Mouse (Mus musculus) megakaryocyte, embryonic 14.5 days (primary cell): ENCODE results near the gene Reg3a. TPM values are rescaled to one million over a fixed set of nuclear protein-coding genes. Genes with fewer than 3 reads are reported as not detected.

Source experiments
- H3K27me3 ChIP-seq: replicated peaks from 2 replicates; pipeline ENCODE3; 2012; ENCODE audit warnings: inconsistent platforms
- H3K36me3 ChIP-seq: replicated peaks from 2 replicates; pipeline ENCODE3; 2012; ENCODE audit warnings: low read length, inconsistent platforms, mixed read lengths
- H3K4me1 ChIP-seq: 2 replicates; pipeline ENCODE4 v1.6.1; 2012; ENCODE audit warnings: inconsistent platforms
- H3K4me3 ChIP-seq: replicated peaks from 2 replicates; pipeline ENCODE3; 2012; ENCODE audit warnings: moderate library complexity, mild to moderate bottlenecking, inconsistent platforms
- H3K9me3 ChIP-seq: 2 replicates; pipeline ENCODE4 v1.6.1; 2012; ENCODE audit warnings: inconsistent platforms
- FLI1 ChIP-seq: IDR thresholded peaks from 2 replicates; pipeline ENCODE4 v1.6.1; 2012; ENCODE audit warnings: low read length, inconsistent platforms, mixed read lengths
- GATA1 ChIP-seq: IDR thresholded peaks from 3 replicates; pipeline ENCODE4 v1.6.1; 2012; ENCODE audit warnings: mixed read lengths, low read length, inconsistent platforms, borderline replicate concordance
- polyA plus RNA-seq: library from polyadenylated mRNA; stranded (reverse); fragments of >175 nt; gene quantifications from 2 replicates; pipeline ENCODE4 v1.2.3, GENCODE M21; 2012; ENCODE audit warnings: low replicate concordance; ENCODE audit not compliant: insufficient read depth

Gene Reg3a
- polyA plus RNA-seq, 1 experiment = not detected

- Histone ChIP-seq H3K4me3 (no peak overlapping the region), H3K36me3 (no peaks in the 10 kb centered on the region), H3K27me3 (no peaks in the 10 kb centered on the region), H3K9me3 (0 out of 2 replicates have a peak, but pooled peaks cover 2% of the 10 kb centered on the region), H3K4me1 (no peaks in the 10 kb centered on the region)
- no peak for TF ChIP-seq FLI1
- no peak for TF ChIP-seq GATA1
Measured at GRCm38 (mm10) chr6:78425497-78425896, 45.0 kb downstream of the Reg3a start.

Other genes starting within 250 kb of the Reg3a start
- not detected in 2 replicates for gene Reg3b, start 10.1 kb upstream of the Reg3a start, polyA plus RNA-seq
- gene Reg3d, start 1.8 kb upstream of the Reg3a start, polyA plus RNA-seq = not detected in 2 replicates
- gene Reg2, start 14.9 kb downstream of the Reg3a start, polyA plus RNA-seq = not detected in 2 replicates
- not detected in 2 replicates for gene Reg1, start 42.0 kb downstream of the Reg3a start, polyA plus RNA-seq
- not detected in 2 replicates for gene Reg3g, start 88.2 kb downstream of the Reg3a start, polyA plus RNA-seq